Mouse (Mus musculus) liver, postnatal 0 days (tissue): Measurements from ENCODE around the gene Inpp5a. TPM values are rescaled to one million over a fixed set of nuclear protein-coding genes. Genes with fewer than 3 reads are reported as not detected.
A peak's percentile ranks its signal among the peaks of the same experiment; 100 is the strongest.

Experiments used
- ATAC-seq: fragments of 200-750 bp; cut with Nextera tagmentation; 2 replicates; pipeline ENCODE4 v1.8.0; 2017; ENCODE audit warnings: mild to moderate bottlenecking, moderate library complexity
- DNase-seq: peaks from one replicate; pipeline ENCODE4 v3.0.0-alpha.2; 2016
- H3K27ac ChIP-seq: fragments of 300-500 bp; sonication (generic); 2 replicates; pipeline ENCODE4 v1.5.1; 2014; ENCODE audit warnings: antibody characterized with exemption, moderate library complexity, mild to moderate bottlenecking, low read depth
- H3K27me3 ChIP-seq: fragments of 300-500 bp; sonication (generic); 2 replicates; pipeline ENCODE4 v1.6.1; 2014; ENCODE audit warnings: low read length, control low read depth, mixed read lengths; ENCODE audit not compliant: insufficient read depth
- H3K36me3 ChIP-seq: fragments of 300-500 bp; sonication (generic); replicated peaks from 2 replicates; pipeline ENCODE4 v1.6.1; 2014; ENCODE audit warnings: mild to moderate bottlenecking, control low read depth, low read length, moderate library complexity, mixed read lengths; ENCODE audit not compliant: insufficient read depth
- H3K4me1 ChIP-seq: fragments of 300-500 bp; sonication (generic); 2 replicates; pipeline ENCODE4 v1.6.1; 2014; ENCODE audit warnings: antibody characterized with exemption, mild to moderate bottlenecking, control low read depth; ENCODE audit not compliant: insufficient read depth
- H3K4me2 ChIP-seq: fragments of 300-500 bp; sonication (generic); 2 replicates; pipeline ENCODE4 v1.6.1; 2014; ENCODE audit warnings: low read depth, mild to moderate bottlenecking, low read length, moderate library complexity, mixed read lengths
- H3K4me3 ChIP-seq: fragments of 300-500 bp; sonication (generic); 2 replicates; pipeline ENCODE4 v1.5.1; 2014; ENCODE audit warnings: low read depth, low read length
- H3K9ac ChIP-seq: fragments of 300-500 bp; sonication (generic); replicated peaks from 2 replicates; pipeline ENCODE4 v1.6.1; 2014; ENCODE audit warnings: mild to moderate bottlenecking, moderate library complexity
- H3K9me3 ChIP-seq: fragments of 300-500 bp; sonication (generic); 2 replicates; pipeline ENCODE4 v1.6.1; 2016; ENCODE audit warnings: mild to moderate bottlenecking, control low read depth, low read length, mixed read lengths
- CTCF ChIP-seq: sonication (generic); IDR thresholded peaks from 2 replicates; pipeline ENCODE4 v1.5.1; 2016; ENCODE audit warnings: antibody characterized with exemption, low read depth
- EP300 ChIP-seq: IDR thresholded peaks from 2 replicates; pipeline ENCODE4 v1.6.1; 2016; ENCODE audit warnings: antibody characterized with exemption, low read depth, mild to moderate bottlenecking
- WGBS: fragments of 180-500 bp; shearing (Covaris S2); extraction: QIAGEN DNeasy Blood & Tissue Kit; methylation state at CpG from one replicate; pipeline ENCODE4 v1.1.7; 2014; ENCODE audit not compliant: insufficient replicate concordance; 5-methylcytosine and 5-hydroxymethylcytosine counted together
- polyA plus RNA-seq: library from polyadenylated mRNA; unstranded; fragments of >200 nt; fragmentation: Nextera tagmentation; extraction: Ambion mirVana; gene quantifications from 2 replicates; pipeline ENCODE4 v1.2.1, GENCODE M21; 2015

The Inpp5a gene
- polyA plus RNA-seq, 1 experiment from 2014 or later: 6.0 TPM

GRCm38 (mm10) chr7:139536831-139537230, 147.9 kb downstream of the Inpp5a start:
- 86% methylated on average over 2 of the region's 2 CpGs for WGBS
- Histone ChIP-seq H3K36me3 (peaks cover 10% of the 10 kb centered on the region; the same call in 1 of the 2 replicates), H3K4me3 (no peak overlapping the region), H3K9ac (no peak overlapping the region), H3K4me1 (no peaks in the 10 kb centered on the region), H3K27ac (no peak overlapping the region), H3K9me3 (no peaks in the 10 kb centered on the region), H3K4me2 (no peak overlapping the region), H3K27me3 (no peaks in the 10 kb centered on the region)
- no peak for DNase-seq
- no peak for ATAC-seq
- TF ChIP-seq EP300 (no peak), CTCF (no peak)

GRCm38 (mm10) chr7:139537831-139538230, 148.9 kb downstream of the Inpp5a start:
- Histone ChIP-seq H3K4me1 (no peaks in the 10 kb centered on the region), H3K4me3 (no peak overlapping the region), H3K27me3 (no peaks in the 10 kb centered on the region), H3K9me3 (no peaks in the 10 kb centered on the region), H3K9ac (no peak overlapping the region), H3K36me3 (peaks cover 10% of the 10 kb centered on the region; the same call in 1 of the 2 replicates), H3K4me2 (no peak overlapping the region), H3K27ac (no peak overlapping the region)
- 91% methylated on average over 9 of the region's 9 CpGs for WGBS
- TF ChIP-seq CTCF: no peak
- TF ChIP-seq EP300: no peak
- DNase-seq (no peak), ATAC-seq (no peak)

- 83% methylated on average over 2 of the region's 2 CpGs for WGBS
- TF ChIP-seq EP300 (no peak), CTCF (no peak)
- DNase-seq: no peak
- no peak for ATAC-seq
- Histone ChIP-seq H3K4me2 (no peak overlapping the region), H3K36me3 (peaks cover 10% of the 10 kb centered on the region; the same call in 1 of the 2 replicates), H3K9ac (no peak overlapping the region), H3K4me3 (no peak overlapping the region), H3K27me3 (no peaks in the 10 kb centered on the region), H3K9me3 (no peaks in the 10 kb centered on the region), H3K27ac (no peak overlapping the region), H3K4me1 (no peaks in the 10 kb centered on the region)
Observed at GRCm38 (mm10) chr7:139538541-139538940, 149.6 kb downstream of the Inpp5a start.

- Histone ChIP-seq H3K4me1 (no peaks in the 10 kb centered on the region), H3K4me2 (no peak overlapping the region), H3K27me3 (no peaks in the 10 kb centered on the region), H3K4me3 (no peak overlapping the region), H3K9me3 (no peaks in the 10 kb centered on the region), H3K36me3 (peaks cover 5% of the 10 kb centered on the region; the same call in 1 of the 2 replicates), H3K27ac (no peak overlapping the region), H3K9ac (no peak overlapping the region)
- no peak for DNase-seq
- ATAC-seq: no peak
- TF ChIP-seq CTCF: no peak
- no peak for TF ChIP-seq EP300
- 45% methylated on average over 1 of the region's 1 CpGs for WGBS
Observed at GRCm38 (mm10) chr7:139540601-139541000, 151.7 kb downstream of the Inpp5a start.

GRCm38 (mm10) chr7:139541422-139541821, 152.5 kb downstream of the Inpp5a start:
- TF ChIP-seq EP300 (no peak), CTCF (0 out of 2 replicates have a peak, but pooled peaks have one; percentile 10)
- Histone ChIP-seq H3K4me2 (no peak overlapping the region), H3K36me3 (0 out of 2 replicates have a peak, but pooled peaks cover 3% of the 10 kb centered on the region), H3K9me3 (no peaks in the 10 kb centered on the region), H3K4me3 (no peak overlapping the region), H3K4me1 (no peaks in the 10 kb centered on the region), H3K27ac (no peak overlapping the region), H3K9ac (no peak overlapping the region), H3K27me3 (no peaks in the 10 kb centered on the region)
- DNase-seq (no peak), ATAC-seq (no peak)
- 87% methylated on average over 6 of the region's 6 CpGs for WGBS

GRCm38 (mm10) chr7:139544706-139545625, 156.1 kb downstream of the Inpp5a start:
- Histone ChIP-seq H3K36me3 (no peaks in the 10 kb centered on the region), H3K27ac (no peak overlapping the region), H3K27me3 (no peaks in the 10 kb centered on the region), H3K4me3 (no peak overlapping the region), H3K9ac (no peak overlapping the region), H3K9me3 (no peaks in the 10 kb centered on the region), H3K4me1 (no peaks in the 10 kb centered on the region), H3K4me2 (no peak overlapping the region)
- ATAC-seq (no peak), DNase-seq (no peak)
- TF ChIP-seq EP300: no peak
- no peak for TF ChIP-seq CTCF
- WGBS: 83% methylated on average over 12 of the region's 12 CpGs
